Mouse (Mus musculus): Measurements from ENCODE around the gene Rrnad1. TPM values are rescaled to one million over a fixed set of nuclear protein-coding genes. Genes with fewer than 3 reads are reported as not detected.

Gene Rrnad1
- polyA plus RNA-seq, 1 experiment from 2014 or later = 14.9 TPM

GRCm38 (mm10) chr3:87934501-87934900, 4.0 kb upstream of the Rrnad1 start:
- WGBS (ENCODE audit: insufficient replicate concordance) = 68% methylated on average over 4 of the region's 4 CpGs
- Histone ChIP-seq H3K27me3 (ENCODE audit: control insufficient read depth, insufficient read depth, low read length) (no peaks in the 10 kb centered on the region), H3K4me2 (no peak overlapping the region), H3K36me3 (ENCODE audit: control insufficient read depth, insufficient read depth, low read length) (peaks cover 22% of the 10 kb centered on the region), H3K4me3 (ENCODE audit: low read depth, low read length) (no peak overlapping the region), H3K27ac (ENCODE audit: low read depth, low read length) (no peak overlapping the region), H3K4me1 (ENCODE audit: control insufficient read depth, insufficient read depth, low read length) (peaks cover 7% of the 10 kb centered on the region), H3K9ac (ENCODE audit: low read depth, low read length) (no peak overlapping the region), H3K9me3 (replicated peaks; ENCODE audit: control insufficient read depth, low read length) (no peaks in the 10 kb centered on the region)
- ATAC-seq (replicated peaks; ENCODE audit: insufficient number of reproducible peaks, low FRiP score, low TSS enrichment) = no peak

- Histone ChIP-seq H3K9ac (ENCODE audit: low read depth, low read length) (no peak overlapping the region), H3K27ac (ENCODE audit: low read depth, low read length) (no peak overlapping the region), H3K4me2 (no peak overlapping the region), H3K9me3 (replicated peaks; ENCODE audit: control insufficient read depth, low read length) (no peaks in the 10 kb centered on the region), H3K4me1 (ENCODE audit: control insufficient read depth, insufficient read depth, low read length) (peaks cover 12% of the 10 kb centered on the region), H3K36me3 (ENCODE audit: control insufficient read depth, insufficient read depth, low read length) (peaks cover 18% of the 10 kb centered on the region), H3K27me3 (ENCODE audit: control insufficient read depth, insufficient read depth, low read length) (no peaks in the 10 kb centered on the region), H3K4me3 (ENCODE audit: low read depth, low read length) (no peak overlapping the region)
- ATAC-seq (replicated peaks; ENCODE audit: insufficient number of reproducible peaks, low FRiP score, low TSS enrichment) = no peak
- WGBS (ENCODE audit: insufficient replicate concordance) = 88% methylated on average over 5 of the region's 5 CpGs
These were observed 3.5 kb upstream of the Rrnad1 start for GRCm38 (mm10) chr3:87934026-87934425.

GRCm38 (mm10) chr3:87929341-87930077, 1.0 kb downstream of the Rrnad1 start:
- Histone ChIP-seq H3K4me3 (ENCODE audit: low read depth, low read length) (peak overlapping the region; percentile 70), H3K27ac (ENCODE audit: low read depth, low read length) (peak overlapping the region; percentile 76), H3K9ac (ENCODE audit: low read depth, low read length) (peak overlapping the region; percentile 97), H3K4me1 (ENCODE audit: control insufficient read depth, insufficient read depth, low read length) (peaks cover 13% of the 10 kb centered on the region), H3K9me3 (replicated peaks; ENCODE audit: control insufficient read depth, low read length) (no peaks in the 10 kb centered on the region), H3K27me3 (ENCODE audit: control insufficient read depth, insufficient read depth, low read length) (no peaks in the 10 kb centered on the region), H3K36me3 (ENCODE audit: control insufficient read depth, insufficient read depth, low read length) (peaks cover 30% of the 10 kb centered on the region), H3K4me2 (peak overlapping the region; percentile 87)
- WGBS (ENCODE audit: insufficient replicate concordance) = 7% methylated on average over 26 of the region's 26 CpGs
- ATAC-seq (replicated peaks; ENCODE audit: insufficient number of reproducible peaks, low FRiP score, low TSS enrichment) = peak; percentile 23

GRCm38 (mm10) chr3:87927452-87927851, 3.1 kb downstream of the Rrnad1 start:
- 85% methylated on average over 5 of the region's 5 CpGs for WGBS (ENCODE audit: insufficient replicate concordance)
- Histone ChIP-seq H3K9me3 (replicated peaks; ENCODE audit: control insufficient read depth, low read length) (no peaks in the 10 kb centered on the region), H3K36me3 (ENCODE audit: control insufficient read depth, insufficient read depth, low read length) (peaks cover 37% of the 10 kb centered on the region), H3K27me3 (ENCODE audit: control insufficient read depth, insufficient read depth, low read length) (no peaks in the 10 kb centered on the region), H3K4me2 (no peak overlapping the region), H3K27ac (ENCODE audit: low read depth, low read length) (no peak overlapping the region), H3K4me1 (ENCODE audit: control insufficient read depth, insufficient read depth, low read length) (peaks cover 13% of the 10 kb centered on the region), H3K4me3 (ENCODE audit: low read depth, low read length) (no peak overlapping the region), H3K9ac (ENCODE audit: low read depth, low read length) (no peak overlapping the region)
- no peak for ATAC-seq (replicated peaks; ENCODE audit: insufficient number of reproducible peaks, low FRiP score, low TSS enrichment)

GRCm38 (mm10) chr3:87924996-87925395, 5.5 kb downstream of the Rrnad1 start:
- Histone ChIP-seq H3K27me3 (ENCODE audit: control insufficient read depth, insufficient read depth, low read length) (no peaks in the 10 kb centered on the region), H3K27ac (ENCODE audit: low read depth, low read length) (no peak overlapping the region), H3K36me3 (ENCODE audit: control insufficient read depth, insufficient read depth, low read length) (peaks cover 39% of the 10 kb centered on the region), H3K4me1 (ENCODE audit: control insufficient read depth, insufficient read depth, low read length) (peaks cover 6% of the 10 kb centered on the region; the same call in 1 of the 2 replicates), H3K4me3 (ENCODE audit: low read depth, low read length) (no peak overlapping the region), H3K9me3 (replicated peaks; ENCODE audit: control insufficient read depth, low read length) (no peaks in the 10 kb centered on the region), H3K4me2 (no peak overlapping the region), H3K9ac (ENCODE audit: low read depth, low read length) (no peak overlapping the region)
- no peak for ATAC-seq (replicated peaks; ENCODE audit: insufficient number of reproducible peaks, low FRiP score, low TSS enrichment)
- WGBS (ENCODE audit: insufficient replicate concordance) = 79% methylated on average over 7 of the region's 7 CpGs

GRCm38 (mm10) chr3:87920270-87920943, 10.1 kb downstream of the Rrnad1 start:
- H3K4me2 ChIP-seq = peak overlapping the region; percentile 81
- H3K4me3 ChIP-seq (ENCODE audit: low read depth, low read length) = peak overlapping the region; percentile 69
- no peaks in the 10 kb centered on the region for H3K27me3 ChIP-seq (ENCODE audit: control insufficient read depth, insufficient read depth, low read length)
- peaks cover 33% of the 10 kb centered on the region for H3K36me3 ChIP-seq (ENCODE audit: control insufficient read depth, insufficient read depth, low read length)
- no peaks in the 10 kb centered on the region for H3K4me1 ChIP-seq (ENCODE audit: control insufficient read depth, insufficient read depth, low read length)
- no peak for ATAC-seq (replicated peaks; ENCODE audit: insufficient number of reproducible peaks, low FRiP score, low TSS enrichment)
- no peak overlapping the region for H3K27ac ChIP-seq (ENCODE audit: low read depth, low read length)
- H3K9ac ChIP-seq (ENCODE audit: low read depth, low read length) = no peak overlapping the region; the same call in 1 of the 2 replicates
- WGBS (ENCODE audit: insufficient replicate concordance) = 58% methylated on average over 9 of the region's 9 CpGs
- no peaks in the 10 kb centered on the region for H3K9me3 ChIP-seq (replicated peaks; ENCODE audit: control insufficient read depth, low read length)

- H3K27me3 ChIP-seq (ENCODE audit: control insufficient read depth, insufficient read depth, low read length) = no peaks in the 10 kb centered on the region
- no peaks in the 10 kb centered on the region for H3K4me1 ChIP-seq (ENCODE audit: control insufficient read depth, insufficient read depth, low read length)
- under 1% methylated on average over 30 of the region's 30 CpGs for WGBS (ENCODE audit: insufficient replicate concordance)
- H3K36me3 ChIP-seq (ENCODE audit: control insufficient read depth, insufficient read depth, low read length) = peaks cover 38% of the 10 kb centered on the region
- H3K27ac ChIP-seq (ENCODE audit: low read depth, low read length) = peak within 1 kb of the TSS; percentile 84
- H3K4me3 ChIP-seq (ENCODE audit: low read depth, low read length) = peak within 1 kb of the TSS; percentile 69
- peak within 1 kb of the TSS; percentile 89 for H3K9ac ChIP-seq (ENCODE audit: low read depth, low read length)
- H3K9me3 ChIP-seq (replicated peaks; ENCODE audit: control insufficient read depth, low read length) = no peaks in the 10 kb centered on the region
- peak within 1 kb of the TSS; percentile 81 for H3K4me2 ChIP-seq
- ATAC-seq (replicated peaks; ENCODE audit: insufficient number of reproducible peaks, low FRiP score, low TSS enrichment) = peak; percentile 71
These were observed 11.0 kb downstream of the Rrnad1 start, which contains the start of gene Mrpl24 for GRCm38 (mm10) chr3:87919336-87920108. TSS of gene Mrpl24 (plus strand) at chr3:87919506.

- Histone ChIP-seq H3K4me2 (peak overlapping the region; percentile 81), H3K4me1 (ENCODE audit: control insufficient read depth, insufficient read depth, low read length) (no peaks in the 10 kb centered on the region), H3K9ac (ENCODE audit: low read depth, low read length) (no peak overlapping the region), H3K36me3 (ENCODE audit: control insufficient read depth, insufficient read depth, low read length) (peaks cover 37% of the 10 kb centered on the region), H3K4me3 (ENCODE audit: low read depth, low read length) (no peak overlapping the region), H3K27me3 (ENCODE audit: control insufficient read depth, insufficient read depth, low read length) (no peaks in the 10 kb centered on the region), H3K9me3 (replicated peaks; ENCODE audit: control insufficient read depth, low read length) (no peaks in the 10 kb centered on the region), H3K27ac (ENCODE audit: low read depth, low read length) (no peak overlapping the region)
- no peak for ATAC-seq (replicated peaks; ENCODE audit: insufficient number of reproducible peaks, low FRiP score, low TSS enrichment)
- WGBS (ENCODE audit: insufficient replicate concordance) = 89% methylated on average over 1 of the region's 1 CpGs
These were observed 12.0 kb downstream of the Rrnad1 start for GRCm38 (mm10) chr3:87918551-87918950.
